Mouse (Mus musculus) E14TG2a.4 (cell line): ENCODE results near the gene Kcnh7.

Source experiments
- H3K27me3 ChIP-seq: 2 replicates; pipeline ENCODE4 v1.6.1; 2014; ENCODE audit warnings: low read length, control low read depth; ENCODE audit not compliant: insufficient read depth
- H3K36me3 ChIP-seq: 2 replicates; pipeline ENCODE4 v1.6.1; 2014; ENCODE audit warnings: low read length, control low read depth; ENCODE audit not compliant: insufficient read depth
- H3K4me1 ChIP-seq: replicated peaks from 2 replicates; pipeline ENCODE4 v1.6.1; 2014; ENCODE audit warnings: low read depth, low read length, control low read depth
- H3K4me3 ChIP-seq: replicated peaks from 2 replicates; pipeline ENCODE4 v1.5.1; 2014; ENCODE audit warnings: mild to moderate bottlenecking, low read length
- H3K9me3 ChIP-seq: 2 replicates; pipeline ENCODE4 v1.6.1; 2014; ENCODE audit warnings: low read length, control low read depth
- CTCF ChIP-seq: conservative IDR thresholded peaks from 2 replicates; pipeline ENCODE4 v1.5.1; 2014; ENCODE audit warnings: low read length
- NANOG ChIP-seq: IDR thresholded peaks from 2 replicates; pipeline ENCODE4 v1.6.1; 2014; ENCODE audit warnings: borderline replicate concordance, low read length, mixed read lengths
- POU5F1 ChIP-seq: IDR thresholded peaks from 2 replicates; pipeline ENCODE4 v1.6.1; 2014; ENCODE audit warnings: low read length, borderline replicate concordance

The Kcnh7 gene

DNA sequence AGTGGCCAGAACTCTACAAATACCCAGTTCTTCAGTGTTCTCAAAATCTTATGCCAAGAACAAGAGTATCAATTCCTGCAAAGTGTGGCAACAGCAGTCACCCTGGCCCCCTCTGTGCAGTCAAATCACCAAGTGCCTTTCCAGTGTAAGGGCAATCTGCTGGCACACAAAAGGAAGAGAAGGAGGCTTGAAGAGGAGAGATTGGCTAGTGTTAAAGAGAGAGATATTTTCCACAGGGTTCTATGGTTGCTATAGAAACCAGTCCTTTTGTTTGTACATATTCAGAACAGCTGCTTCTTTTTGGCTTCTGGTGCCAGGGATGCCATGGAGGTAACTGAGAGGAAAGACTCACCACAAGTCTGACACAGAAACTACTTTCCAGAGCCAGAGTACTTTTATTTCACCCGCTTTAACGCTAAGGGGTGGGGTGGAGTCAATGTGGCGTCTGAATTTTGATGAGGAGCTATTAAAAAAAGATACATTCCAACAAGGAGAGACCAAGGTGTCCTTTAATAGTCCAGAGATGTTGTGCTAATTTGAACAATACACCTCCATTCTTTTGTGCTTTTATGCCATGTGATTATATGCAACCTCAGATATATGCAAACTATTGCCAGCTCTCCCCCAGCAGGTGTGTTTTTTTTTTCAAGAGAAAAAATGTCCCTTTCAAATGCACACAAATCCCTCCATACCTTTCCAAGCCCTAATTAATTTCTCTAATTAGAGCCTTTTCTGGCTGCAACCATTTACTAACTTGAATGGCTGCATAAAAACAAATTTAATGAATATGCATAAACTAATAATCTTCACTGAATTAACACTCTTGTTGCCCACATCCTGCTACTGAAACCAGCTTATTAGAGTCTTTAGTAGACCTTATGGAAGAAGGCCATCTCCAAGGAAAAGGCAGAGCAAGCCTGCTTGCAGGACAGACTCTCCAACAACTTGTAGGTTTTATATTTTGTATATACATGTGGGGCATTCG lies 66.6 kb downstream of the Kcnh7 start:
- no peak for TF ChIP-seq CTCF
- no peak for TF ChIP-seq NANOG
- TF ChIP-seq POU5F1, result no peak
- H3K4me3 ChIP-seq, result no peak overlapping the region
- H3K9me3 ChIP-seq, result no peaks in the 10 kb centered on the region
- no peaks in the 10 kb centered on the region for H3K27me3 ChIP-seq
- H3K36me3 ChIP-seq, result no peaks in the 10 kb centered on the region
- no peaks in the 10 kb centered on the region for H3K4me1 ChIP-seq

DNA sequence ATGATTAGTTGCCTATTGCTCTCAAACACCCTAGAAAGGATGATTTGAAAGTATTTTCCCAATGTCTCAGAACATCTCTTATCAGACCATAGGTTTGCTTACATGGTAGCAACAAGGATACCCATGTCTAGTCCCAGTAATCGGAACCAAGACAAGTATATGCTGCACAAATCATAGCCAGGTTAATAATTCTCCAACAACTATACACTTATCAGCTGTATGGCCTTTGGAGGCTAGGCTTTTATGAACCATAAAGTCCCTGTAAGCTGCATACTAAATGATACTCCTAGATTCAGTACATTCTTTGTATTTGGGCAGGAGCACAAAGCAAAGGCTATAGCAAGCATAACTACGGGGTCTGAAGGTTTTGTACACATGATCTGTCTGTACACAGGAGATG lies 78.1 kb downstream of the Kcnh7 start:
- Histone ChIP-seq H3K4me3 (no peak overlapping the region), H3K4me1 (no peaks in the 10 kb centered on the region), H3K9me3 (no peaks in the 10 kb centered on the region), H3K36me3 (no peaks in the 10 kb centered on the region), H3K27me3 (no peaks in the 10 kb centered on the region)
- TF ChIP-seq NANOG (no peak), POU5F1 (no peak), CTCF (no peak)

DNA sequence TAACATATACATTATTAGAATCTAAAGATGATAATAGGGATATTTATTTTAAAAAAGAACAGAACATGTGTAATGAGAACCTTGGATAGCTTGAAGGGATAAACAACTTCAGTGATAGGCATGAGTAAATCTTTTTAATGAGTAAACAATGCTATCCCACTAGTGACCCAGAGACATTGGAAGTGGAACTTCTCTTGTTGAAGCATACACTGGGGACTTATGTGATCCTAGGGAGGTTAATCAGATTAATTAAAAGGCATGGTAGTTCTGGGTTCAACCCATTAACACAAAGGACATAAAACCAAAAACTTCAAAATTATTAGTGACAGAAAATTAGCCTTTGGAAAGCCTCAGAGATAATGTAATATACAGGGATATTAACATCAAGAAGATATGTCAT lies 84.4 kb downstream of the Kcnh7 start:
- no peaks in the 10 kb centered on the region for H3K4me1 ChIP-seq
- no peak overlapping the region for H3K4me3 ChIP-seq
- no peaks in the 10 kb centered on the region for H3K36me3 ChIP-seq
- no peaks in the 10 kb centered on the region for H3K9me3 ChIP-seq
- H3K27me3 ChIP-seq, result no peaks in the 10 kb centered on the region
- TF ChIP-seq CTCF, result no peak
- no peak for TF ChIP-seq NANOG
- TF ChIP-seq POU5F1, result no peak

DNA sequence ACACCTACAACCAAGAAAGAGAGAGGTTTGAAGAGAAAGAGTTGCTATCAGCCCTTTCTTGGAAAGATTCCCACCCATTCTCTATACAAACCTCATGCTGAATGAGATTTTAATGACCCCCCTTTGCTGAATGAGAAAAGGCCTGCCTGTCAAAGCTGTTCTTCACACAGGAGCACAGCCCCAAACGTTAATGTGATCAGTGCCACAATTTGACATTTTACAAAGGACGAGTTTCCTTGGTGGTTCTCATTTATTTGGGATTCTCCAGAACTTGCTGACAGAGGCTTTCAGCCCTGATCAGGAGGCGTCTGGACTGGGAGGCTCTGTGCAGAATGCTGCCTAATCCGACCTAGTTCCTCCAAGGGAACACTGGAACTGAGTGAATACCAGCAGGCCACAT lies 92.3 kb downstream of the Kcnh7 start:
- TF ChIP-seq NANOG (no peak), CTCF (no peak), POU5F1 (no peak)
- Histone ChIP-seq H3K36me3 (no peaks in the 10 kb centered on the region), H3K9me3 (no peaks in the 10 kb centered on the region)

DNA sequence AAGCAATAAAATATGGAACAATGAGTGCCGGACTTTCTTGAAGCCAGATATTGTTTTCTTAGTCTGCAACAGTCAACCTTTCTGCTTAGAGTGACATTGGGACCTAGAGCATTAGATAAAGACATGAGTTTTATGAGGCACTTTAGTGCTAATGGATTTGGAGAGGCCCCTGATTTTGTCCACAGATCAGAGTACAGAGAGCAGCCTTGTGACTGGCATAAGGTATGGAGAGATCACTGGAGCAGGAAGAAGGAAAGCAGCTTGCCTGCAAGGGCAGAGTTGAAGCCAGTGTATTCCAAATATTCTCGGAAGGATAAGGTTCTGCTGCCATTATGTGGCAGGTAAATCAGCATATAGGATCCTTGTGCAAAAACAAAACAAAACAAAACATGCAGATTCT lies 93.6 kb downstream of the Kcnh7 start:
- no peaks in the 10 kb centered on the region for H3K36me3 ChIP-seq
- H3K4me1 ChIP-seq, result no peaks in the 10 kb centered on the region
- H3K27me3 ChIP-seq, result no peaks in the 10 kb centered on the region
- H3K4me3 ChIP-seq, result no peak overlapping the region
- TF ChIP-seq POU5F1, result no peak
- no peak for TF ChIP-seq CTCF
- no peak for TF ChIP-seq NANOG
- no peaks in the 10 kb centered on the region for H3K9me3 ChIP-seq

More for the DNA sequence above, 92.3 kb downstream of the Kcnh7 start:
- Histone ChIP-seq H3K4me1 (no peaks in the 10 kb centered on the region), H3K4me3 (no peak overlapping the region), H3K27me3 (no peaks in the 10 kb centered on the region)

DNA sequence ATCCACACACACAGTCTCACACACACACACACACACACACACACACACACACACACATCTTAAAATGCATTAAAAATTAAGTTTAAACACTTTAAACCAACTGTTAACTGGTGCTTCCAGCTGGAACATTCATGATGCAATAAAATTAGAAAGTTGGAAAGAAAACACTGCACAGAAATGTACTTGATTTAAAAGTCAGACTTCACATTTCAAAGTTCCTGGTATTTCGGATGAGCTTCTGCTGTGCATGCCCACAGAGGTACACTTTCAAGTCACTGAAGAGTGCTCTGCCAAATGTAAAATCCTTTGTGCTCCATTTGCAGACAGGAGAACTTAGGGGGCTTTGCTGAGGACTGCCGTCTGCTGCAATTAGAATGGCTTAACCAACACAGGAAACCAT lies 125.7 kb downstream of the Kcnh7 start:
- no peaks in the 10 kb centered on the region for H3K27me3 ChIP-seq
- H3K4me1 ChIP-seq, result no peaks in the 10 kb centered on the region
- TF ChIP-seq NANOG (no peak), CTCF (no peak), POU5F1 (no peak)
- H3K36me3 ChIP-seq, result no peaks in the 10 kb centered on the region
- H3K9me3 ChIP-seq, result no peaks in the 10 kb centered on the region
- H3K4me3 ChIP-seq, result no peak overlapping the region

DNA sequence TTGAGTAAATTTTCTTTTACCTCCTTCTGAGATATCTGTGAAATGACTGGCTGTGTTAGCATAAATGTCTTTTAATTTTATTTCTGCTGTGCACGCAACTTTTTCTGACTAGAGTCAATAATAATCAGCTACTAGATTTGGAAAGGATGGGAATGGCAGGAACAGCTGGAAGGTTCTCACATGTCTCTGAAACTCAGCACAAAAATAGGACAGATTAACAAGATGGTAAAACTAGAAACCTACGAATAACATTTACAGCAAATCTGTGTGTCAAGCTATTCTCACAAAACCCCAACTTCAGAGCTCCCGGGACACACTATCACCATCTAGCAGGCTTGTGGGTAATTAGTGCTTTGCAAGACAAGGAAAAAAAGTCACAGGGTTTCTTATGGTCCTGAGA lies 134.2 kb downstream of the Kcnh7 start:
- no peaks in the 10 kb centered on the region for H3K36me3 ChIP-seq
- no peaks in the 10 kb centered on the region for H3K9me3 ChIP-seq
- no peaks in the 10 kb centered on the region for H3K27me3 ChIP-seq
- H3K4me1 ChIP-seq, result no peaks in the 10 kb centered on the region
- no peak for TF ChIP-seq POU5F1
- TF ChIP-seq CTCF, result no peak
- no peak for TF ChIP-seq NANOG
- H3K4me3 ChIP-seq, result no peak overlapping the region

DNA sequence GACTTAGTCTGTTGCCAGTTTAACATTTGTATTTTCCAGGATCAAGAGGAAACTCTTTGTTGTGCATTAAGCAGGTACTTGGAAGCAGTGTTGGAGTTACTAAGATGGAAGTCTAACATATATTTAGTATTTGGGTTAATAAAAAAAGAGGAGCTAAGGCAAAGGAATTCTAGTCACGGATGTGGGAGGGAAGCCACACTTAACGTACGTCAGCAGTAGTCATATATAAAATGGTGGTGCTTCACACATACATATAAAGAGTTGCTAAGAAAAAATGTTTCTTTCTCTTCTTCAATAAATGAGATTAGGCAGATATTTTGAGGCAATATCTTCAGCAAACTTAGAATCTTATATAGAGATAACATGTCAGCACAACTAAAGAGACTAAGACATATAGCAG lies 144.4 kb downstream of the Kcnh7 start:
- Histone ChIP-seq H3K4me3 (no peak overlapping the region), H3K4me1 (no peaks in the 10 kb centered on the region), H3K27me3 (no peaks in the 10 kb centered on the region), H3K36me3 (no peaks in the 10 kb centered on the region), H3K9me3 (no peaks in the 10 kb centered on the region)
- no peak for TF ChIP-seq NANOG
- no peak for TF ChIP-seq POU5F1
- TF ChIP-seq CTCF, result no peak

DNA sequence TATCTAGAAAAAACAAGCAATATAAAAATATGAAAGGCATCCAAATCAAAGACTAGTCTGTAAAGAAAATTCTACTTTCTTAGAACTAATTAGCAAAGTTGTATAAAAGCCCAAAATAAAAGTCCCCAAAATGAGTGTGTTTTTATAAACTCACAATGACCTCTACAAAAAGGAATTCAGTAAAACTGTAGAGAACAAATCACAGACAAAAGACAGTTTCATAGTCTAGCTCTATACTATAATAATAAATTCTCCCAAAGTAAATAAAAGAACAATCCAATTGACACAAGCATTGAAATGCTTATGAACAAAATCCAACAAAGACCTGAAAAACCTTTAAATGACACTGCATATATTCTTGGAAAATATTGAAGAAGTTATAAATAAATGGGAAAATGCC lies 169.2 kb downstream of the Kcnh7 start:
- Histone ChIP-seq H3K4me1 (no peaks in the 10 kb centered on the region), H3K4me3 (no peak overlapping the region), H3K9me3 (no peaks in the 10 kb centered on the region), H3K36me3 (no peaks in the 10 kb centered on the region), H3K27me3 (no peaks in the 10 kb centered on the region)
- TF ChIP-seq CTCF (no peak), NANOG (no peak), POU5F1 (no peak)
